Mouse (Mus musculus): Measurements from ENCODE around the gene Wipi2. TPM values are rescaled to one million over a fixed set of nuclear protein-coding genes. Genes with fewer than 3 reads are reported as not detected.

Gene Wipi2
- polyA plus RNA-seq, 1 experiment from 2014 or later = 53.1 TPM

GRCm38 (mm10) chr5:142696258-142696657 lies 68.8 kb downstream of the Wipi2 start:
- no peak overlapping the region for H3K27ac ChIP-seq
- 0 out of 2 replicates have a peak, but pooled peaks cover 5% of the 10 kb centered on the region for H3K4me1 ChIP-seq
- peaks cover 19% of the 10 kb centered on the region for H3K27me3 ChIP-seq
- no peak for ATAC-seq (ENCODE audit: low FRiP score, low read depth)
- H3K9me3 ChIP-seq = no peaks in the 10 kb centered on the region
- WGBS = 29% methylated on average over 6 of the region's 6 CpGs
- no peaks in the 10 kb centered on the region for H3K36me3 ChIP-seq
- H3K4me3 ChIP-seq = no peak overlapping the region
- no peak overlapping the region for H3K9ac ChIP-seq
- no peak overlapping the region for H3K4me2 ChIP-seq (replicated peaks)

- ATAC-seq (ENCODE audit: low FRiP score, low read depth) = no peak
- Histone ChIP-seq H3K9ac (no peak overlapping the region), H3K36me3 (no peaks in the 10 kb centered on the region), H3K4me1 (0 out of 2 replicates have a peak, but pooled peaks cover 9% of the 10 kb centered on the region), H3K9me3 (no peaks in the 10 kb centered on the region), H3K4me2 (replicated peaks) (no peak overlapping the region), H3K27me3 (peaks cover 24% of the 10 kb centered on the region), H3K27ac (no peak overlapping the region), H3K4me3 (no peak overlapping the region)
- WGBS = 52% methylated on average over 6 of the region's 6 CpGs
Observed at GRCm38 (mm10) chr5:142696865-142697264, 69.4 kb downstream of the Wipi2 start.

GRCm38 (mm10) chr5:142697742-142698141 lies 70.2 kb downstream of the Wipi2 start:
- Histone ChIP-seq H3K9ac (no peak overlapping the region), H3K27me3 (peaks cover 31% of the 10 kb centered on the region), H3K36me3 (no peaks in the 10 kb centered on the region), H3K4me2 (replicated peaks) (no peak overlapping the region), H3K9me3 (no peaks in the 10 kb centered on the region), H3K27ac (no peak overlapping the region), H3K4me3 (no peak overlapping the region), H3K4me1 (peaks cover 14% of the 10 kb centered on the region)
- no peak for ATAC-seq (ENCODE audit: low FRiP score, low read depth)
- 72% methylated on average over 2 of the region's 2 CpGs for WGBS

- no peaks in the 10 kb centered on the region for H3K36me3 ChIP-seq
- peaks cover 39% of the 10 kb centered on the region for H3K27me3 ChIP-seq
- H3K9ac ChIP-seq = no peak overlapping the region
- H3K27ac ChIP-seq = no peak overlapping the region
- peak overlapping the region; percentile 93 for H3K4me2 ChIP-seq (replicated peaks)
- H3K4me1 ChIP-seq = peaks cover 19% of the 10 kb centered on the region
- ATAC-seq (ENCODE audit: low FRiP score, low read depth) = peak; percentile 45; the same call in 1 of the 2 replicates
- peak overlapping the region; percentile 65 for H3K4me3 ChIP-seq
- H3K9me3 ChIP-seq = no peaks in the 10 kb centered on the region
- 6% methylated on average over 15 of the region's 15 CpGs for WGBS
Observed at GRCm38 (mm10) chr5:142700842-142701589, 73.5 kb downstream of the Wipi2 start.

- peaks cover 15% of the 10 kb centered on the region for H3K4me1 ChIP-seq
- no peak overlapping the region for H3K27ac ChIP-seq
- no peaks in the 10 kb centered on the region for H3K36me3 ChIP-seq
- H3K27me3 ChIP-seq = peaks cover 39% of the 10 kb centered on the region
- peak overlapping the region; percentile 93 for H3K4me2 ChIP-seq (replicated peaks)
- ATAC-seq (ENCODE audit: low FRiP score, low read depth) = peak; percentile 82
- no peaks in the 10 kb centered on the region for H3K9me3 ChIP-seq
- WGBS = under 1% methylated on average over 59 of the region's 72 CpGs
- H3K4me3 ChIP-seq = peak overlapping the region; percentile 65
- H3K9ac ChIP-seq = peak overlapping the region; percentile 75
Observed at GRCm38 (mm10) chr5:142701651-142702510, 74.4 kb downstream of the Wipi2 start.

- WGBS = 27% methylated on average over 14 of the region's 18 CpGs
- Histone ChIP-seq H3K4me2 (replicated peaks) (peak overlapping the region; percentile 93), H3K4me3 (peak overlapping the region; percentile 65), H3K36me3 (no peaks in the 10 kb centered on the region), H3K4me1 (peaks cover 14% of the 10 kb centered on the region), H3K9me3 (no peaks in the 10 kb centered on the region), H3K27ac (no peak overlapping the region), H3K9ac (peak overlapping the region; percentile 75), H3K27me3 (peaks cover 39% of the 10 kb centered on the region)
- ATAC-seq (ENCODE audit: low FRiP score, low read depth) = no peak
Observed at GRCm38 (mm10) chr5:142702511-142703138, 75.1 kb downstream of the Wipi2 start.

- Histone ChIP-seq H3K4me2 (replicated peaks) (no peak overlapping the region), H3K9me3 (no peaks in the 10 kb centered on the region), H3K4me1 (peaks cover 14% of the 10 kb centered on the region), H3K27ac (no peak overlapping the region), H3K9ac (no peak overlapping the region), H3K36me3 (no peaks in the 10 kb centered on the region), H3K27me3 (peaks cover 36% of the 10 kb centered on the region), H3K4me3 (no peak overlapping the region)
- no peak for ATAC-seq (ENCODE audit: low FRiP score, low read depth)
- 86% methylated on average over 10 of the region's 10 CpGs for WGBS
Observed at GRCm38 (mm10) chr5:142703569-142703968, 76.1 kb downstream of the Wipi2 start.

GRCm38 (mm10) chr5:142707709-142708108 lies 80.2 kb downstream of the Wipi2 start:
- peaks cover 6% of the 10 kb centered on the region for H3K4me1 ChIP-seq
- H3K9ac ChIP-seq = no peak overlapping the region
- H3K9me3 ChIP-seq = 0 out of 2 replicates have a peak, but pooled peaks cover 3% of the 10 kb centered on the region
- no peak for ATAC-seq (ENCODE audit: low FRiP score, low read depth)
- H3K27ac ChIP-seq = no peak overlapping the region
- peaks cover 9% of the 10 kb centered on the region; the same call in 1 of the 2 replicates for H3K27me3 ChIP-seq
- H3K4me2 ChIP-seq (replicated peaks) = no peak overlapping the region
- WGBS = 86% methylated on average over 5 of the region's 5 CpGs
- no peak overlapping the region for H3K4me3 ChIP-seq
- H3K36me3 ChIP-seq = peaks cover 10% of the 10 kb centered on the region

- H3K27me3 ChIP-seq = no peaks in the 10 kb centered on the region
- 0 out of 2 replicates have a peak, but pooled peaks cover 3% of the 10 kb centered on the region for H3K9me3 ChIP-seq
- no peak overlapping the region for H3K9ac ChIP-seq
- no peak for ATAC-seq (ENCODE audit: low FRiP score, low read depth)
- 81% methylated on average over 7 of the region's 7 CpGs for WGBS
- H3K4me1 ChIP-seq = no peaks in the 10 kb centered on the region
- H3K36me3 ChIP-seq = peaks cover 16% of the 10 kb centered on the region
- H3K4me2 ChIP-seq (replicated peaks) = no peak overlapping the region
- no peak overlapping the region for H3K27ac ChIP-seq
- no peak overlapping the region for H3K4me3 ChIP-seq
Observed at GRCm38 (mm10) chr5:142709436-142709835, 81.9 kb downstream of the Wipi2 start.

- no peaks in the 10 kb centered on the region for H3K27me3 ChIP-seq
- H3K4me3 ChIP-seq = no peak overlapping the region
- H3K27ac ChIP-seq = no peak overlapping the region
- H3K9me3 ChIP-seq = 0 out of 2 replicates have a peak, but pooled peaks cover 3% of the 10 kb centered on the region
- WGBS = 88% methylated on average over 5 of the region's 5 CpGs
- H3K9ac ChIP-seq = no peak overlapping the region
- no peaks in the 10 kb centered on the region for H3K4me1 ChIP-seq
- ATAC-seq (ENCODE audit: low FRiP score, low read depth) = no peak
- no peak overlapping the region for H3K4me2 ChIP-seq (replicated peaks)
- H3K36me3 ChIP-seq = peaks cover 16% of the 10 kb centered on the region
Observed at GRCm38 (mm10) chr5:142712373-142712772, 84.9 kb downstream of the Wipi2 start.

GRCm38 (mm10) chr5:142713966-142714365 lies 86.5 kb downstream of the Wipi2 start:
- ATAC-seq (ENCODE audit: low FRiP score, low read depth) = no peak
- Histone ChIP-seq H3K9ac (no peak overlapping the region), H3K27ac (no peak overlapping the region), H3K4me3 (no peak overlapping the region), H3K4me1 (no peaks in the 10 kb centered on the region), H3K4me2 (replicated peaks) (no peak overlapping the region), H3K9me3 (0 out of 2 replicates have a peak, but pooled peaks cover 3% of the 10 kb centered on the region), H3K27me3 (no peaks in the 10 kb centered on the region), H3K36me3 (peaks cover 16% of the 10 kb centered on the region)
- WGBS = 90% methylated on average over 10 of the region's 10 CpGs

GRCm38 (mm10) chr5:142715059-142715458 lies 87.6 kb downstream of the Wipi2 start:
- Histone ChIP-seq H3K36me3 (peaks cover 16% of the 10 kb centered on the region), H3K9ac (no peak overlapping the region), H3K9me3 (0 out of 2 replicates have a peak, but pooled peaks cover 3% of the 10 kb centered on the region), H3K4me3 (no peak overlapping the region), H3K4me1 (no peaks in the 10 kb centered on the region), H3K27ac (no peak overlapping the region), H3K27me3 (no peaks in the 10 kb centered on the region), H3K4me2 (replicated peaks) (no peak overlapping the region)
- no peak for ATAC-seq (ENCODE audit: low FRiP score, low read depth)
- 81% methylated on average over 9 of the region's 9 CpGs for WGBS
